Mouse (Mus musculus) MN1 (cell line): Measurements from ENCODE around the gene Wwc2.

Experiments used
- DNase-seq: peaks from one replicate; pipeline ENCODE4 v3.0.0-alpha.2; 2016; ENCODE audit warnings: low spot score

The Wwc2 gene

DNA sequence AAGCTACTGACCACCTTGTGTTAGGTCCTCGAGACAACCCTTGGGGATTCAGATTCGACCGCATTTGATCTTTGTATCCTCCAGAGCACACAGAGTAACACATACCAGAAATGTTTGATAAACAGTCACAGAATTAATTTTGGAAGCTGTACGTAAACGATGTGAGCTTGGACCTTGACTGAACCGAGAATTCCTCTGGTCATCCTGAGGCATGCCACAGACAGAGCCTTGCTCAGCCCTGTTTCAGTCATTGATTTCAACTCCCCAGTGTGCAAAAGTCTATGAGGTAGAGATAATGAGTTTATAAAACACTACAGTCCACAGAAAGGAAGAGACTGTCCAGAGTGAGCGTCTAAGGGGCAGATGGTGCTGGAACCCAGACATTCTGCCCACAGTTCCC is 51.5 kb downstream of the Wwc2 start:
- DNase-seq, result no peak

DNA sequence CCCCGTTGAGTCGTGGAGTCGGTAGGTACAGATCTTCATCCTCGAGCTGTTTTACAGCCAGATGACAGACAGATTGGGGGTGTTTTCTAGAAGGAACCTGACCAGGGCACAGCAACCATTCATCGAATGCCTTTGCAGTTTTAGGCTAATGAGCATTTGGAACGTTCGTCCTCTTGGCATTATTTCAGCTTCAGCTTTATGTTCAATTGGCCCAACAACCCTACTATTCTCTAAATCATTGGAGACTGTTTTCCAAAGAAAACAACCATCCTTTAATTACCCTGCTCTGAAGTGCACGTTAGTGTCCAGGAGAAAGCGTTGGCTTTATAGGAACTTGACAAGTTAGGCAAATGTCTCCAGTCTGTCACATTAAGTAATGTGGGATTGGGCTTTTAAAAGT is 54.3 kb downstream of the Wwc2 start:
- no peak for DNase-seq

DNA sequence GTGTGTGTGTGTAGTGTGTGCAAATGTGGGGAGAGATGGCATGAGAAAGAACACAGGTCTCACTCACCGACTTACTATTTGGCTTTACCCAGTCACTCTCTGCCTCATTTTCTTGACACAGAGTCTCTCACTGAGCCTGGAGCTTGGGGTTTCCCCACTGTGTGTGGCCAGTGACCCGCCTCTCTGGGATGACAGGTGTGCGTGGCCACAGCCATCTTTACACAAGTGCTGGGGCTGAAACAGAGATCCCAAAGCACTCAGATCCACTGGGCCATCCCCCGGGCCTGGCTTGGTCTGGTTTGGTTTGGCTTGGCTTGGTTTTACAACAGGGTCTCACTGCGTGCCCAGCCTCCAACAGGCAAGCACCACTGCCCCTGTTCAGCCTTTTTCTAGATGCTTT is 55.3 kb downstream of the Wwc2 start:
- DNase-seq, result no peak

DNA sequence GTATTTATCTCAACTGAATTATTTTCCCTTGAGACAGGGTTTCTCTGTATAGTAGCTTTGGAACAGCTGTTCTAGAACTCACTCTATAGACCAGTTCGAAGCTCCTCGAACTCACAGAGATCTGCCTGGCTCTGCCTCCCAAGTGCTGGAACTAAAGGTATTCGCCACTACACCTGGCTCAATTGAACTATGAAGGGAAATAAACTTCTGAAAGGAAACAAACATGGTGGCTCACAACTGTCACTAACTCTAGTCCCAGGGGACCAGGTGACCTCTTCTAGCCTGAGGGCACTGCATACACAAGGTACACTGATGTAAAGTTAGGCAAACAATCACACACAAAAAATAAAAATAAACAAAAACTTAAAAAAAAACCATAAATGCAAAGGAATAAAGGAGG is 57.6 kb downstream of the Wwc2 start:
- DNase-seq, result no peak

DNA sequence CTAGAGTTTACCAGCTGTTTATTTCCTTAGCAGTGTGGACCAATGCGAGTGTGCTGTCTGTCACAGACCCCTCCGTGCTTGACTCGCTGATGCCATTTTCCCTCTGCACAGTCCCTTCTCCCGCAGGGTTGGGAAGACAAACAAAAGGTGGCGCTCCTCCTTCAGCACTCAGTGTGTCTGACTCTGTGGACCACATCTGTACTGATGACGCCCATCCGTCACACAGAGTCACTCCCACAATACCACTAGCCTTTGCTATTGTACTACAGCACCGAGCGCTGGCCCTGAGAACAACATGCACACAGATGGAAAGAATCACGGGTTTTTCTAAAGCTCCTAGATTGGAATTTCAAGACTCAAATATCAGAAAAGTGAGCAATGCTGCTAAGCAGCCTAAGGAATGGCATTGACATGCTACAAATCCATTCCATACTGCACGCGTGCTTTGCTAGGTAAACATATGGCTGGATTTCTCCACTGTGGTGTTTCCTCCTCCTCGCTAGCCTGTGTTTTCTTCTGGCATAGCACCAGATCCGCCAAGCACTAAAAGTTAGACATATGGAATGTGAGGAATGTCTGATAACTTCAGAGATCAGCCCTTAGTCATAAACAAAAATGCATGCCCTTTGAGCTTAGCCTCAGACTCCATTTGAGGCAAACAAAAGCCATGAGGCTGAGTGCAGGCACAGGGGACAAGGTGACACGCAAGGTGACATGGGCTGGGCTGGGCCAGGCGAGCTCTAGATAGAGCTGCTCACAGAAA is 58.5 kb downstream of the Wwc2 start:
- DNase-seq, result no peak

DNA sequence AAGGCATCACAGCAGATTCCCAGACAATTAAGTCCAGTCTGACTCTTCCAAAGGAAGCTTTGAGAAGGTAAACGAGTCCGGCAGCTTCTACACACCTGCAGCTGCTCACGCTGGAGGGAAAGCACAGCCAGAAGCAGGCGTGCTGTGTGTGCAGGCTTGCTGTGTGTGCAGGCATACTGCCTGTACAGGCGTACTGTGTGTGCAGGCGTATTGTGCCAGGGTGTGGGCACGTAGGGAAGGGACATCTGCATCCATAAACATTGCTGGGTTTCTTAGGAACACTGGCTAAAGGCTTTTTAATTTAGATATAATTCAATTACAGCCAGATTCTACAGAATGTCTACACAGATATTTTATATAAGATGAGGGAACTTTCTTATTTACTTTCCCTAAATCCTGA is 59.4 kb downstream of the Wwc2 start:
- DNase-seq, result no peak

DNA sequence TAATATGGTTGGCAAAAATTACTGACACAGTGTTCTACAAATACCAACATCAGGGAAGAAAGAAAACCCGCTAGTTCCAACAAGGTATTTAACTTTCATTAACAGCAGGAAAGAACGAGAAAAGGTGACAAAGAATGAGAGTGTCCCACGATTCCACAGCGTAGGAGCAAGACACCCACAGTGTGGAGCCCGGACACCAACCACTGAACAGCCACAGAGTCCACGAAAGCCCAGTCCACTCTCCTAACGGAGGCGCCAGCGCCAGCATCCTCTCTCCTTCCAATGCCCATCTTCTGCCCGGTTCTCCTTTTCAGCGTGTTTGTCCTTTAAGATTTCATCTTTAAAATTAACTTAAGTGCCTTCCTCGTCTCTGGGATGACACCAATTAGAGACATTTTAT is 61.1 kb downstream of the Wwc2 start:
- DNase-seq, result no peak

DNA sequence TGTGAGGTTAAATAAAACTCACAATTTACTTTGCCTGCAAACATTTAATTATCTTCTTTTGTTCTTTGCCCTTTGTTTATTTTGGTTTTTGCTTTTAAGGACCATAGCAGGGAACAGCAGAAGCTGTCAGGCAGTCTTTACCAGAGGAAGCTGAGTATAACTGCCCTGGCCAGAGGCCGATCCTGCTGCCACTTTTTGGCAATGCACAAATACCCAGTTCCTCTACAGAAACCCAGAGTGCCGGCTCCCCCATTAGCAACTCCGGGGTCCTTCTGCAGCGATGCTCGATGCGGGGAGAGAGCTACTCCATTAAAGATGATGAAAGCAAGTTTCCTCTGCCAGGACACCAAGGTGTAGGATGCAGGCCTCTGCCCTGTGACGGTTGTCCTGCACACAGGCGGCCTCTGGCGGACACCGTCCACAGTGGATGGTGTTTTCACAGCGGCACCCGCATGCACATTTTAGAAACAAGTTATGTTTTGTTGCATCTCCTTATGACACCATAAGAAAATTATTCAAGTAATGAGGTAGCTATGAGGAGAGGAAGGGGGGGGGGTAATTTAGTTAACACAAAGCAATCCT is 62.0 kb downstream of the Wwc2 start:
- no peak for DNase-seq

DNA sequence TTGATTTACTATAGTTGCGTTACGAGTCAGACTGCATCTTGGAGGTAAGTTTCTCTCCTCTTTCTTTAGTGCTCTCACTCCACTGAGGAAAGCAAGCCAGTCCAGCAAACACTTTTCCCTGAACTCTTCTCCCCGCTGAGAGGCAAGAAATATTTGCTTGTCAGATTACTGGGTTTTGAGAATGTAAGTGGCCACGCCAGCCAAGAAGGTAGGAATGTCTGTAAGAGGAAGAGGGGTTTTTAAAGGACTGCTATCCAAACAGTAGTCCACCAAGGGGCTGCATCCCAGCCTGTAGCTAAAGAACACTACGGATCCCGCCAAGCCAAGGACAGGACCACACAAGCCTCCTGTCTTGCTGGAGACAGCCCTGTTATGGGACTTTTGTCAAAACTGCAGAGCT is 65.8 kb downstream of the Wwc2 start:
- no peak for DNase-seq

DNA sequence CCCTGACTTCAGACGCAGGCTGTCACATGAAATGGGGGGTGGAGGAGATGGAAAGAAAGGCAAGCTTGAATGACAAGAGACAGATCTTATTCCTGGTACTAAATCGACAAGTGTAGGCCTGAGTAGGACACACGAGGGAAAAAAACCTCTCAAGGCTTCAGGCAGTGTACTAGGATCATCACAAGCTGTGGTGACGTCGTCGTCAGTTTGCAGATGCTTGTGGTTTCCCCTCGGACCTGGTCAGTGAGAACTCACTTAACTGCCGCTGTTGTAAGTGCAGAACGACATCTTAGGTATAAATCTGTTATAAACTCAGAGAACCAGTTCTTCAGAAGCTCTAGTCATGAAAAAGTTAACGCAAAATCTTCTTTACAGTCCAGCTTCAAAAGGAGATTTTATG is 67.9 kb downstream of the Wwc2 start:
- no peak for DNase-seq

DNA sequence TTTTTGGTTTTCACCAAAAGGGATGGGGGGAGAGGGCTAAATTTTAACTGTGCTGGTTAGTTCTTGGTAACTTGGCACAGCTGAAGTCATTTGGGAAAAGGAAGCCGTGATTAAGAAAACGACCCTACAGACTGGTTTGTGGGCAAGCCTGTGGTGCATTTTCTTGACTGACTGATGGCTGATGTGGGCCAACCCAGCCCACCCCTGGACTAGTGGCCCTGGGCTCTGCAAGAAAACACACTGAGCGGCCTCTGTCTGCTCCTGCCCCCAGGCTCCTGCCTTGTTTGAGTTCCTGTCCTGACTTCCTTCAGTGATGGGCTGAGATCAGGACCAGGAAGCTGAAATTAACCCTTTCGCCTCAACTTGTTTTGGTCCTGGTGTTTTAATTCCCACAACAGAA is 68.7 kb downstream of the Wwc2 start:
- DNase-seq, result no peak

DNA sequence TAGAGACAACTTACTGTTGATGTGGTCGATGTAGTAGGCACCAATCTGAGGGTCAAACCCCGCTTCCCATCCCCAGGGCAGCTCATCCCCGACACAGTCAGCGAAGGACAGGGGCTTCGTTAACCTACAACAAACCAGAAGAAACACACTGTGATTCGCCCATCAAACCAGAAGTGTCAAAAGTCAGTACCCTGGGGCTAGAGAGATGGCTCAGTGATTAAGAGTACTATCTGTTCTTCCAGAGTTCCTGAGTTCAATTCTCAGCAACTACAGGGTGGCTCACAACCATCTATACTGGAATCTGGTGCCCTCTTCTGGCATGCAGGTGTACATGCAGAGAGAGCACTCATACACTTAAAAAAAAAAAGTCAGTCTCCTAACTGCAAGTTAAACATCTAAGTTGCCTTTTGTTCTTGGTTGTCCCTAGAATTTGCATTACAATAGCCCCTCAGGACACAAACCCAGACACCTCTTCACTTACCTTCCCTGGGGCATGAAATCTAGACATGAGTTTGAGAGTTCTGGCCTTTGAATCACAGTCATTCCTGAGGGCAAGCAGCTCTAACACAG is 70.1 kb downstream of the Wwc2 start:
- DNase-seq, result no peak

DNA sequence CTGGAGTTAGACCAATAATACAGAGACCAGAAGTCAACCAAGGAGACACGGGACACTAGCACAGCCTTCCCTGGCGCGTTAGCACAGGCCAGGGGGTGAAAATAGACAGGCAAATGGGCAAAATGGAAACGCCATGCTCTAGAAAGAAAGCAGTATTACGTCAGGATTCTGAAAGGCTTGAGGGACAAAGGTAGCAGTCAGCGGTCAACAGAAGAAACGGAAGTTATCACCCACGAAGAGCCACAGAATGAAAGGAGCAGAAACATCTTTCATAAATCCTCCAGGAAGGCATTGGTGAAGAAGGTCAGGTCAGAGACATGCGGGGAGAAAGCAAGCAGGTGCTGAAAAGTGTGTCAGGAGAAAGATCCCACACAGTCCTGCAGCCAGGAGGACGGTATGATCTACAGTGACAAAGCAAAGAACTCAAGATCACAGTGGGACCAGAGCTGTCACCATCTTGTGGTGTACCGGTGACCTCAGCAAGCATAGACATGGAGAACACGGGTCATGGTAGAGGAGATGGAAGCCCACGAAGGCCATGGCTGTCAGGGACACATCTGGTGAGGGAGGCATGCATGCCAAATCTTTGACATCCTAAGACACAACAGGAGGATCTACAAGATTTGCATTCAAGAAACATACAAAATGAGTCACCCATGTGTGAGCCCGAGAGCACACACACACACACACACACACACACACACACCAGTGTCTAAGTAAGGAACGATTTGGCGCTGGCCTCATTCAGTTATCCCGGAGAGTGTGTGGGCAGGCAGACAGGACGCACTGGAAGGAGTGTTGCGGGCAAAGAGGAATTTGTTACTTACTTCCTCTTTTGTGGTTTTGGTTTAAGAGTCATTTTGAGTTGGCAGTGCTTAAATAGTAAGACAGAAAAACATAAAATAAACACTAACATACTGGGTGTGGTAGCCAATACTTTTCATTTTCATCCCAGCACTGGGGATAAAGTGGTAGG is 73.4 kb downstream of the Wwc2 start:
- no peak for DNase-seq

DNA sequence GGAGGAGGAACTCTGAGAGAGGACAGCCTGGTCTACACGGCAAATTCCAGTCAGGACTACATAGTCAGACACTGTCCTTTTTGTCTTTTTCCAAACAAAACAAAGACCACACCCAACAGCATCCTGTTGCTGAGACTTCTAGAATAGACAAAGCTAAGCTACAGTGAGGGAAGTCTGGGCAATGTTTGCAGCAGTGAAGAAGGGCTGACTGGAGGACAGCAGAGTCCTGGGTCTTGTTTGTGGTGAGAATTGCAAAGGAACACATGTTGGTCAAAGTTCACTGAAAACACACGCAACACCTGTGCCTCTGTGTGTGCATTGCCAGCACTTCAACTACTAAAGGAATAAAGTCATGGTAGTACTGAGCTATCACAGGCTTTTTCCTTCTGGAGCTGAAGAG is 75.2 kb downstream of the Wwc2 start:
- DNase-seq, result no peak

DNA sequence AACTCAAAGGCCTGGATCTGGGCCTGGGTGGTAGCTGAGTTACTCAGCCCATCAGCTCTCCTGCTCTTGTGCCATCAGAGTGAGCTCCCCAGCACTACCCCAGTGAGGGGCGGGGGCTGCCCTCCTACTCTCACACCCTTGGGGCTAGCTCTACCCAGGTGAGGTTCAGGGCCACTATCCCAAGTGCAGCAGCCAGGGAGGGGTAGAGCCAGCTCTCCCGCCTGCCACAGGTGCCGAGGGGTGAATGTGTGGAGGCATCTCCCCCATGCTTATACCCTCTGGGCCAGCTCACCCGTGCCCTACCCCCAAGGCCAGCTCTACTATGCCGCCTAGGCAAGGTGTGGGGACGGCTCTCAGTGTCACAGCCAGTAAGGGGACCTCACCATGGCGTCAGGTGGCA is 75.8 kb downstream of the Wwc2 start:
- DNase-seq, result no peak

DNA sequence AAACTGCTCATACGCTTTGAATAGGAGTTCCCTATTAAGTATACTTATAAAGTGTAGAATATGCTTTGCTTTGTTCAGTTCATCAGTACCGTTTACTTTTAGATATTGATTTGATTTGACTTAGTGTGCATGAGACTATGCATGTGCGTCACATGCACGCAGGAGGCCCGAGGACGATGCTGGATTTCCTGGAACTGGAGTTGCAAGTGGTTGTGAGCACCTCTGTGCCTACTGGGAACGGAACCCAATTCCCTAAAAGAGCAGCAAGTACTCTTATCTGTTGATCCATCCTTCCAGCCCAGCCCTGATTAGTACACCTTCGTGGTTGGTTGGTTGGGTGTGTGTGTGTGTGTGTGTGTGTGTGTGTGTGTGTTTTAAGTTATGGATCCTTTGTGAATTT is 76.6 kb downstream of the Wwc2 start:
- no peak for DNase-seq

DNA sequence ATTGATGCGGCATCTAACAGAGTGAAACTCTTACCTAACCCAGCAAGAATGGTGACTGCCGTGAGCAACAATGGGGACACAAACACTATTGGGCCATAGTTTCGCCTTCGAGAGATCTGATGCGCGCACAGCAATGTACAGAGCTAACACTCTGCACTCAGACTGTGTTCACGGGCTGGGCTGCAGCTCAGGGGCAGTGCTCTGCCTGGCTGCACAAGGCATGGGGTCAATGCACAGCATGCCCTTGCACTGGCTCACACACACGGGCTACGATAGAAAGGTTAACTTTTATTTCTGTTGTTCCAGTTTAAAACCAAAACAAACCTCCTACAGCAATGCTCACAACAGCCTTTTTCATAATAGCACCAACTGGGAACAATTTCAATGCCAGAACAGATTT is 77.1 kb downstream of the Wwc2 start:
- no peak for DNase-seq

DNA sequence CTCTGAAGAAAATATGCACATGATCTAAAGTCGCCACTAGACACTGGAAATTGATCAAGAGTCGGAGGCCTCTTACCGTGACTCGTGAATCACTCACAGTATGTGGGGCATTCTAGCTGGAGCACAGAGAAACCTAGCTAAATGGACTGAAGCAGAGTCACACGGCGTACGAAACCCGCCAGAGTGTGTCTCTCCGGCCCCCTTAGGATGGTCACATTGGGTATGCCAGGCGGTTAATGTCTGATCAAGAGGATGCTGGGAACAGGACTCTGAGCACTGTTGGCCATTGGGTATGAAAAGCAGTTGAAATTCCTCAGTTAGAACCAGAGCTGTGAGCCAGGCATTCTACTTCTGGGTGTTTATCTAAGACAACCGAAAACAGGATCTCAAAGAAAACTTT is 81.0 kb downstream of the Wwc2 start:
- no peak for DNase-seq

DNA sequence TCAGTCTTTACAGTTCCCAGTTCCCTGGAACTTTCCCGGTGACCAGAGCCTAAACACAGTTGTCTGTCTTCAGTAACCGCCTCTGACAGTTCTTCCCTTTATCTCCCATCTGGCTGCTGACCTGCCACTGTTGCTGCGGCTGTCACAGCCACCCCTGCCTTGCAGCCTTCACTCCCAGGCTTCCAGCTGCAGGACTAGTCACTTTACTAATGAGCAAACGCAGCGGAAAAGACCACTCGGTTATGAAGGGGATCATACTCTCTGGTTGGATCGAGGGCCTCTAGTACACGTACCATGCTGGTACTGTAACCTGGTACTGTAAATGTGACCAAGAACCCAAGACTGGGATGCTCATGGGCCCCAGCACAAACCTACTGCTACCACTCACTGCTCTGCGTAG is 83.7 kb downstream of the Wwc2 start:
- DNase-seq, result no peak

DNA sequence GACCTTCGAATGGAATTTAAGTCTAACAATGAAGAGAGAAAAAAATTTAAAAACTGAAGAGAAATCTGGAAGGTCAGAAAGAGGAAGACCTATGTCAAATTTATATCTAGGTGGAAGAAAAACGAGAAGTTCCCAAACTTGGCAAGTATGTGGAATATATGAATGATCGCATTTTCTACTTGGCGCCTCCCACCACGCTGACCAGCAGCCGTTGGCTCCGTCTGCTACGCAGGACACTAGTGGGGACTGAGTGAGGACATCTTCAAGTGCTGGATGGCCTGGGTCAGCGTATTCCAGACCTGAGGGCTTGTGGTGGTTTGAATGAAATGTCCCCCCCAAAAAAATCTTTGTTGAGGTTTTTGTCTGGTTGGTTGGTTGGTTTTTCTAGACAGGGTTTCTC is 84.6 kb downstream of the Wwc2 start:
- DNase-seq, result no peak

DNA sequence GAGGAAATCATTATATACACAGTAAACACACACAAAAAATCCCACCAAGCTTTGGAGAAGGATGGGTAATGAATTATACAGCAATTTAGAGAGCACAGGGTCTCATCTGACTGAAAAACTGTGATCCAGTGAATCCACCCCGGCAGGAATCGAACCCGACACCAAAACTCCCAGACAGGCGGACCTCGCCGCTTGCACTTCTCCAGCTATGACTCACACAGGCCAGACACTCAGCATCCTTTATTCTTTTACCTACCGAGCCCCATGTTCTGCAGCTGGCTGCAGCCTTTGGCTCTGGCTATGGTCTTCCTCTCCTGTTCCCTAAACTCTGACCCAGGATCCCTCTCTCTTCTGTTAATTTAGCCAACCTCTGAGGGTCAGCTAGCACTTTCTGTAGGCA is 85.5 kb downstream of the Wwc2 start:
- no peak for DNase-seq

DNA sequence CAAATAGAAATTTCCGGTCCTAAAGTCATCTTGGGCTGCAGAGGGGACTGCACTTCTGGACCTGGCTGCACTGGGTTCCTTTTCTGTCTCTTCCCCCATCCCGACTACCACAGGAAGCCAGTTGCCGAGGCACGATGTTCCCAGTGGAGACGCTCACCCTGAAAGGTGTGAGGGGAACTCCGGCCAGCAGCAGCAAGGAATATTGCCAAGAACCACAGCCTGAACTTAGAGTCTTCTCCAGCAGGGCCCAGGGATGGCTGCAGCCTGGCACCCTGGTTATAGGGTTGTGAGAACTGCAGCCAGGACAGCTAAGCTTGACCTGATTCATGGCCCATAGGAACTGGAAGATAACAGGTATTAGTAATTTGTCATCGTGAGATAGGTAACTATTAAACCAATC is 86.7 kb downstream of the Wwc2 start:
- no peak for DNase-seq

DNA sequence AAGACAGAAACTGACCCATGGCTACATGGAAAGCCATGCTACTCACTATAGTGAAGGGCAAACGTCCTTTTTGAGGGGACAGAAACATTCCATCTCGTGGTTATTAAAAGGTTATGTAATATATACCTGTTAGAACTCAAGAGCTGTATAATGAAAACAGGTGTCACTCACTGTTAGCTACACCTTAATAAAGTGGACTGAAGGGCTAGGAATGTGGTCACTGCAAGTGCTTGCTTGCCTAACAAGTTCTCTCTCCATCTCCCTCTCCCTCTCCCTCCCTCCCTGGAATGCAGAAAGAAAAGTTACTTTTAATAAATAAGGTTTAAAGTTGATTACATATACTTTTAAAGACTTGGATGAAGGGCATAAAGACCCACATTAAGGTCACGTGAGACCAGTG is 88.0 kb downstream of the Wwc2 start:
- DNase-seq, result no peak
